Comparison of ENCODE assay signal across 9 mouse cellular contexts in genomic region chr10:69500171-69500860, GRCm38 (mm10).
DNase-seq lines count a peak whose midpoint lies in the region; ATAC-seq and TF ChIP-seq lines count a peak whose summit lies in the region.
"Had no signal": no experiment of that assay in that cellular context is flagged by ENCODE, and none has a peak within 500 bp of the region (broad histone marks: within the 10 kb centered on the region; RNA-seq: fewer than 3 reads in every experiment).

No protein-coding gene starts in this region.

- H3K36me3 ChIP-seq in heart, adult 2 months (ENCODE audit: control insufficient read depth, insufficient read depth, low read length) = no peaks in the 10 kb centered on the region
- no peaks in the 10 kb centered on the region for H3K36me3 ChIP-seq in hindbrain, embryonic 15.5 days
- H3K36me3 ChIP-seq: embryonic facial prominence, embryonic 12.5 days had no signal

- no peaks in the 10 kb centered on the region for H3K4me1 ChIP-seq in heart, adult 2 months (ENCODE audit: control insufficient read depth, insufficient read depth, low read length)
- peaks cover 18% of the 10 kb centered on the region for H3K4me1 ChIP-seq in hindbrain, embryonic 15.5 days (replicated peaks)

- TF ChIP-seq CTCF in heart, adult 2 months (IDR thresholded peaks at IDR 0.05) = no peak
- no peak for TF ChIP-seq CTCF in brain, embryonic 14.5 days (IDR thresholded peaks at IDR 0.05; ENCODE audit: borderline replicate concordance, extremely low read depth, insufficient read depth, insufficient read length)

- no peak for TF ChIP-seq POLR2A in heart, adult 2 months (IDR thresholded peaks at IDR 0.05; ENCODE audit: insufficient read depth, low read depth, low read length)
- no peak for TF ChIP-seq POLR2A in brain, embryonic 14.5 days (IDR thresholded peaks at IDR 0.05; ENCODE audit: borderline replicate concordance, extremely low read depth, insufficient read depth, insufficient read length, poor library complexity, severe bottlenecking)

- H3K4me2 ChIP-seq in hindbrain, embryonic 15.5 days = peak overlapping the region; percentile 11; the same call in 1 of the 2 replicates
- H3K4me2 ChIP-seq: embryonic facial prominence, embryonic 12.5 days had no signal

- peak; percentile 89 for ATAC-seq in hindbrain, embryonic 15.5 days (ENCODE audit: low FRiP score, low read depth)

- no peaks in the 10 kb centered on the region for H3K27me3 ChIP-seq in heart, adult 2 months (ENCODE audit: control insufficient read depth, insufficient read depth, low read length)
- no peaks in the 10 kb centered on the region for H3K27me3 ChIP-seq in hindbrain, embryonic 15.5 days
- H3K27me3 ChIP-seq: embryonic facial prominence, embryonic 12.5 days had no signal

- WGBS in heart, adult 2 months = 60% methylated on average over 11 of the region's 11 CpGs
- 35% methylated on average over 11 of the region's 11 CpGs for WGBS in hindbrain, embryonic 15.5 days

- TF ChIP-seq EP300 in heart, adult 2 months (IDR thresholded peaks at IDR 0.05; ENCODE audit: insufficient read depth, low read depth, low read length) = no peak

- intact Hi-C loops in heart, postnatal 10 days (cut with DNase I) = no loop called here
- intact Hi-C loops in heart, adult 2 months (cut with DNase I) = no loop called here

- H3K4me3 ChIP-seq in heart, adult 2 months = no peak overlapping the region
- no peak overlapping the region for H3K4me3 ChIP-seq in hindbrain, embryonic 15.5 days
- H3K4me3 ChIP-seq: embryonic facial prominence, embryonic 12.5 days had no signal

- no peak overlapping the region for H3K9ac ChIP-seq in heart, adult 2 months (ENCODE audit: low read depth, low read length)
- H3K9ac ChIP-seq in hindbrain, embryonic 15.5 days = no peak overlapping the region
- H3K9ac ChIP-seq: embryonic facial prominence, embryonic 12.5 days had no signal

- no peaks in the 10 kb centered on the region for H3K9me3 ChIP-seq in hindbrain, embryonic 15.5 days
- H3K9me3 ChIP-seq: embryonic facial prominence, embryonic 12.5 days had no signal

- DNase-seq in heart, postnatal 10 days = peak; percentile 32 to 39
- DNase-seq in heart, adult 2 months = no peak
- DNase-seq in brain, embryonic 14.5 days (ENCODE audit: low read depth) = peak; percentile 93
- peak; percentile 52 for DNase-seq in lung, postnatal 36 days
- DNase-seq in spleen, adult 18-20 months = no peak
- no peak for DNase-seq in yolk sac, embryonic 10.5 days (ENCODE audit: low spot score)
- no peak for DNase-seq in adrenal gland, postnatal 25 days

- H3K79me2 ChIP-seq in heart, adult 2 months (replicated peaks; ENCODE audit: control insufficient read depth, insufficient read depth, low read length) = no peaks in the 10 kb centered on the region

- no peak overlapping the region for H3K27ac ChIP-seq in heart, adult 2 months
- peak overlapping the region; percentile 43 for H3K27ac ChIP-seq in hindbrain, embryonic 15.5 days (replicated peaks)
- H3K27ac ChIP-seq: embryonic facial prominence, embryonic 12.5 days had no signal

Comparison
In these comparisons a context has a peak if more than half of its experiments do, and no peak if none do; other contexts are left out.
1. DNase-seq: peak in heart, postnatal 10 days (2 of 2), brain, embryonic 14.5 days (single experiment) and lung, postnatal 36 days (single experiment); none in heart, adult 2 months (0 of 2), spleen, adult 18-20 months (0 of 2), yolk sac, embryonic 10.5 days (single experiment) and adrenal gland, postnatal 25 days (single experiment).